Mouse (Mus musculus) E14TG2a.4 (cell line): ENCODE results near the gene Pin4.
A peak's percentile ranks its signal among the peaks of the same experiment; 100 is the strongest.

Experiments
- H3K27me3 ChIP-seq: 2 replicates; pipeline ENCODE4 v1.6.1; 2014; ENCODE audit warnings: low read length, control low read depth; ENCODE audit not compliant: insufficient read depth
- H3K36me3 ChIP-seq: 2 replicates; pipeline ENCODE4 v1.6.1; 2014; ENCODE audit warnings: low read length, control low read depth; ENCODE audit not compliant: insufficient read depth
- H3K4me1 ChIP-seq: replicated peaks from 2 replicates; pipeline ENCODE4 v1.6.1; 2014; ENCODE audit warnings: low read depth, low read length, control low read depth
- H3K4me3 ChIP-seq: replicated peaks from 2 replicates; pipeline ENCODE4 v1.5.1; 2014; ENCODE audit warnings: mild to moderate bottlenecking, low read length
- H3K9me3 ChIP-seq: 2 replicates; pipeline ENCODE4 v1.6.1; 2014; ENCODE audit warnings: low read length, control low read depth
- CTCF ChIP-seq: conservative IDR thresholded peaks from 2 replicates; pipeline ENCODE4 v1.5.1; 2014; ENCODE audit warnings: low read length
- NANOG ChIP-seq: IDR thresholded peaks from 2 replicates; pipeline ENCODE4 v1.6.1; 2014; ENCODE audit warnings: borderline replicate concordance, low read length, mixed read lengths
- POU5F1 ChIP-seq: IDR thresholded peaks from 2 replicates; pipeline ENCODE4 v1.6.1; 2014; ENCODE audit warnings: low read length, borderline replicate concordance

The Pin4 gene

GRCm38 (mm10) chrX:102121321-102121720 is 2.1 kb downstream of the Pin4 start:
- Histone ChIP-seq H3K27me3 (no peaks in the 10 kb centered on the region), H3K36me3 (peaks cover 34% of the 10 kb centered on the region), H3K9me3 (no peaks in the 10 kb centered on the region), H3K4me3 (no peak overlapping the region), H3K4me1 (peaks cover 7% of the 10 kb centered on the region)
- TF ChIP-seq POU5F1 (no peak), NANOG (no peak), CTCF (no peak)

- Histone ChIP-seq H3K9me3 (peaks cover 41% of the 10 kb centered on the region), H3K27me3 (no peaks in the 10 kb centered on the region), H3K4me1 (no peaks in the 10 kb centered on the region), H3K36me3 (peaks cover 42% of the 10 kb centered on the region), H3K4me3 (no peak overlapping the region)
- TF ChIP-seq POU5F1 (no peak), CTCF (no peak), NANOG (no peak)
Measured at GRCm38 (mm10) chrX:102141157-102141556, 21.9 kb downstream of the Pin4 start.

GRCm38 (mm10) chrX:102156618-102157422 is 37.6 kb downstream of the Pin4 start, which contains the start of gene Ercc6l:
Ercc6l (minus strand) TSS chrX:102157091.
- peak within 1 kb of the TSS; percentile 86 for H3K4me3 ChIP-seq

GRCm38 (mm10) chrX:102157423-102157791 is 38.2 kb downstream of the Pin4 start:
- Histone ChIP-seq H3K4me3 (peak overlapping the region; percentile 86), H3K4me1 (peaks cover 12% of the 10 kb centered on the region), H3K36me3 (peaks cover 11% of the 10 kb centered on the region; the same call in 1 of the 2 replicates), H3K27me3 (no peaks in the 10 kb centered on the region), H3K9me3 (no peaks in the 10 kb centered on the region)
- TF ChIP-seq CTCF (no peak), NANOG (no peak), POU5F1 (no peak)

More at GRCm38 (mm10) chrX:102156618-102157422, 37.6 kb downstream of the Pin4 start, which contains the start of gene Ercc6l:
- peaks cover 15% of the 10 kb centered on the region for H3K4me1 ChIP-seq
- H3K27me3 ChIP-seq: no peaks in the 10 kb centered on the region
- H3K9me3 ChIP-seq: no peaks in the 10 kb centered on the region
- no peak for TF ChIP-seq NANOG
- peaks cover 11% of the 10 kb centered on the region; the same call in 1 of the 2 replicates for H3K36me3 ChIP-seq

- Histone ChIP-seq H3K4me1 (peaks cover 9% of the 10 kb centered on the region), H3K9me3 (no peaks in the 10 kb centered on the region), H3K36me3 (no peaks in the 10 kb centered on the region), H3K4me3 (no peak overlapping the region), H3K27me3 (no peaks in the 10 kb centered on the region)
- TF ChIP-seq CTCF (peak; percentile 40), NANOG (no peak)
Measured at GRCm38 (mm10) chrX:102159778-102160177, 40.5 kb downstream of the Pin4 start.

GRCm38 (mm10) chrX:102160528-102160927 is 41.3 kb downstream of the Pin4 start:
- no peaks in the 10 kb centered on the region for H3K27me3 ChIP-seq
- no peak overlapping the region for H3K4me3 ChIP-seq
- no peak for TF ChIP-seq NANOG
- H3K36me3 ChIP-seq: no peaks in the 10 kb centered on the region
- peaks cover 9% of the 10 kb centered on the region for H3K4me1 ChIP-seq
- H3K9me3 ChIP-seq: no peaks in the 10 kb centered on the region

GRCm38 (mm10) chrX:102163096-102163495 is 43.8 kb downstream of the Pin4 start:
- TF ChIP-seq CTCF: peak; percentile 25
- TF ChIP-seq POU5F1: no peak
- no peaks in the 10 kb centered on the region for H3K36me3 ChIP-seq
- H3K4me3 ChIP-seq: no peak overlapping the region
- no peaks in the 10 kb centered on the region for H3K9me3 ChIP-seq
- no peaks in the 10 kb centered on the region for H3K27me3 ChIP-seq
- H3K4me1 ChIP-seq: peaks cover 19% of the 10 kb centered on the region

GRCm38 (mm10) chrX:102163529-102163928 is 44.3 kb downstream of the Pin4 start:
- Histone ChIP-seq H3K4me1 (peaks cover 18% of the 10 kb centered on the region), H3K4me3 (no peak overlapping the region), H3K36me3 (no peaks in the 10 kb centered on the region), H3K9me3 (no peaks in the 10 kb centered on the region), H3K27me3 (no peaks in the 10 kb centered on the region)
- TF ChIP-seq POU5F1: no peak
- TF ChIP-seq NANOG: no peak
- TF ChIP-seq CTCF: no peak

- no peak for TF ChIP-seq POU5F1
- TF ChIP-seq CTCF: no peak
- TF ChIP-seq NANOG: no peak
- no peaks in the 10 kb centered on the region for H3K36me3 ChIP-seq
- H3K27me3 ChIP-seq: no peaks in the 10 kb centered on the region
- peak overlapping the region; percentile 24; the same call in 1 of the 2 replicates for H3K4me3 ChIP-seq
- H3K4me1 ChIP-seq: peaks cover 18% of the 10 kb centered on the region
- no peaks in the 10 kb centered on the region for H3K9me3 ChIP-seq
Measured at GRCm38 (mm10) chrX:102166521-102166920, 47.3 kb downstream of the Pin4 start.
